Mouse (Mus musculus): ENCODE results near the gene Mettl1. TPM values are rescaled to one million over a fixed set of nuclear protein-coding genes. Genes with fewer than 3 reads are reported as not detected.

Gene Mettl1
- polyA plus RNA-seq, 2 experiments = 12.5 to 19.3 TPM

GRCm38 (mm10) chr10:127062503-127062902 lies 21.3 kb downstream of the Mettl1 start:
- peaks cover 8 to 13% of the 10 kb centered on the region in 2 experiments; a peak in 3 of 4 replicates for H3K4me1 ChIP-seq (replicated peaks; ENCODE audit: control insufficient read depth in 2 of 2, insufficient read depth in 2 of 2, low read length in 1 of 2)
- H3K27me3 ChIP-seq (ENCODE audit: control insufficient read depth, insufficient read depth, low read length) = peaks cover 51% of the 10 kb centered on the region
- H3K27ac ChIP-seq = no peak overlapping the region
- no peak for ATAC-seq (ENCODE audit: insufficient read depth)
- H3K9ac ChIP-seq (replicated peaks) = no peak overlapping the region
- TF ChIP-seq EP300 (IDR thresholded peaks at IDR 0.05; ENCODE audit: low read depth) (no peak), CTCF (IDR thresholded peaks at IDR 0.05; ENCODE audit: low read depth) (no peak)
- no peaks in the 10 kb centered on the region for H3K9me3 ChIP-seq (ENCODE audit: control insufficient read depth, low read length)
- H3K36me3 ChIP-seq (replicated peaks; ENCODE audit: control insufficient read depth, insufficient read depth, low read depth) = peaks cover 27% of the 10 kb centered on the region
- H3K4me2 ChIP-seq (ENCODE audit: low read depth) = peak overlapping the region; percentile 93
- H3K4me3 ChIP-seq (ENCODE audit: insufficient read depth in 1 of 2, low read depth in 2 of 2, low read length in 2 of 2) = peak overlapping the region in 1 of 2 experiments; percentile 79; a peak in 1 of 4 replicates
- 49% methylated on average over 5 of the region's 5 CpGs for WGBS (ENCODE audit: insufficient replicate concordance)
- DNase-seq (ENCODE audit: low read depth in 3 of 3, low spot score in 3 of 3) = no peak

DNA sequence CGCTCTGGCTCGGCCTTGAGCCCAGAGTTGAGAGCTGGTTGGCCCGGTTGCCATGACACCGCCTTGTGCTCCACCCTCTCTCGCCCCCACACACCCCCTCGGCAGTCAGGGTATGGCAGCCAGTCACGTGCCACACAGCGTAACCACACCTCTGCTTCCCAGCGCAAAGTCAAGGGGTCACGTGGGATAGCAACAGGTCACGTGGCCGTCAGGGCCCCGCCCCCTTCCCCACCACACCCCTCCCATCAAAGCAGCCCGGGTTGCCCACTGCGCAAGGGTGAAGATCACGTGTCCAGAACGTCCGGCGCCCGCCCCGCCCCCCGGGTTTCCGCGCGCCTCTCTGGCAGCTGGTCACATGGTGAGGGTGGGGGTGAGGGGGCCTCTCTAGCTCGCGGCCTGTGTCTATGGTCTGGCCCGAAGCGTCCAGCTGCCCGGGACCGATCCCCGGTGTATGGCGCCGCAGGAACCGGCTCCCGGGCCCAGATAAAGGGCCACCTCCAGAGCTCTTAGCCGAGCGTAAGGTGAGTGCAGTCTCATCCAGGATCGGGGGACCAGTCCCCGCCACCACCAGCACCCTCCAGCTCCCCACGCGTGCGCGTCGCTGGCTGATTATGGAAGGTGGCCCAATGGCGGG lies 22.1 kb downstream of the Mettl1 start, which contains the start of gene Cdk4:
Cdk4 (plus strand) TSS at position 296 of the 634 bp plus-strand sequence.
- ATAC-seq (ENCODE audit: insufficient read depth) (peak; percentile 90), DNase-seq (ENCODE audit: low read depth in 3 of 3, low spot score in 3 of 3) (peak; percentile 92 to 94 (median 94))
- Histone ChIP-seq H3K36me3 (replicated peaks; ENCODE audit: control insufficient read depth, insufficient read depth, low read depth) (peaks cover 31% of the 10 kb centered on the region), H3K27ac (peak within 1 kb of the TSS; percentile 52), H3K27me3 (ENCODE audit: control insufficient read depth, insufficient read depth, low read length) (peaks cover 44% of the 10 kb centered on the region), H3K4me1 (replicated peaks; ENCODE audit: control insufficient read depth in 2 of 2, insufficient read depth in 2 of 2, low read length in 1 of 2) (peaks cover 8 to 14% of the 10 kb centered on the region in 2 experiments; a peak in 3 of 4 replicates), H3K9ac (replicated peaks) (peak within 1 kb of the TSS; percentile 77), H3K9me3 (ENCODE audit: control insufficient read depth, low read length) (no peaks in the 10 kb centered on the region), H3K4me2 (ENCODE audit: low read depth) (peak within 1 kb of the TSS; percentile 93), H3K4me3 (ENCODE audit: insufficient read depth in 1 of 2, low read depth in 2 of 2, low read length in 2 of 2) (peak within 1 kb of the TSS; percentile 79 to 89)
- under 1% methylated on average over 46 of the region's 46 CpGs for WGBS (ENCODE audit: insufficient replicate concordance)
- TF ChIP-seq EP300 (IDR thresholded peaks at IDR 0.05; ENCODE audit: low read depth) = no peak

GRCm38 (mm10) chr10:127063913-127064870 lies 23.0 kb downstream of the Mettl1 start:
- WGBS (ENCODE audit: insufficient replicate concordance) = 12% methylated on average over 37 of the region's 37 CpGs
- peaks cover 35% of the 10 kb centered on the region for H3K27me3 ChIP-seq (ENCODE audit: control insufficient read depth, insufficient read depth, low read length)
- DNase-seq (ENCODE audit: low read depth in 3 of 3, low spot score in 3 of 3) = no peak
- TF ChIP-seq CTCF (IDR thresholded peaks at IDR 0.05; ENCODE audit: low read depth) = no peak
- TF ChIP-seq EP300 (IDR thresholded peaks at IDR 0.05; ENCODE audit: low read depth) = no peak
- peak; percentile 1; the same call in 1 of the 2 replicates for ATAC-seq (ENCODE audit: insufficient read depth)
- peak overlapping the region; percentile 79 to 89 for H3K4me3 ChIP-seq (ENCODE audit: insufficient read depth in 1 of 2, low read depth in 2 of 2, low read length in 2 of 2)
- H3K27ac ChIP-seq = peak overlapping the region; percentile 52
- H3K9ac ChIP-seq (replicated peaks) = peak overlapping the region; percentile 77
- H3K4me2 ChIP-seq (ENCODE audit: low read depth) = peak overlapping the region; percentile 93
- peaks cover 8 to 22% of the 10 kb centered on the region in 2 experiments; a peak in 3 of 4 replicates for H3K4me1 ChIP-seq (replicated peaks; ENCODE audit: control insufficient read depth in 2 of 2, insufficient read depth in 2 of 2, low read length in 1 of 2)
- H3K36me3 ChIP-seq (replicated peaks; ENCODE audit: control insufficient read depth, insufficient read depth, low read depth) = peaks cover 31% of the 10 kb centered on the region
- H3K9me3 ChIP-seq (ENCODE audit: control insufficient read depth, low read length) = no peaks in the 10 kb centered on the region

DNA sequence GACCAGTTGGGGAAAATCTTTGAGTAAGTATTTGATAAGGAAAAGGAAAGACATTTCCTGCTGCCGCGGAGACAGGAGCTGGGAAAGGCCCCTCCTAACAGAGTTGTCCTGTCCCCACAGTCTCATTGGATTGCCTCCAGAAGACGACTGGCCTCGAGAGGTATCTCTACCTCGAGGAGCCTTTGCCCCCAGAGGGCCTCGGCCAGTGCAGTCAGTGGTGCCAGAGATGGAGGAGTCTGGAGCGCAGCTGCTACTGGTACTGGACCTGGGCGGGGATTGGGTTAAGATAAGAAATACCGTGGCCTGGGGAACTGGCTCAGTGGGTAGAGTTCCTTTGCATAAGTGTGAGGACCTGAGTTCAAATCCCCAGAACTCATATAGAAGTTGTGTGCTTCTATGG lies 24.8 kb downstream of the Mettl1 start:
- 43% methylated on average over 9 of the region's 9 CpGs for WGBS (ENCODE audit: insufficient replicate concordance)
- Histone ChIP-seq H3K9me3 (ENCODE audit: control insufficient read depth, low read length) (no peaks in the 10 kb centered on the region), H3K9ac (replicated peaks) (no peak overlapping the region), H3K27ac (no peak overlapping the region), H3K4me1 (replicated peaks; ENCODE audit: control insufficient read depth in 2 of 2, insufficient read depth in 2 of 2, low read length in 1 of 2) (peaks cover 8 to 26% of the 10 kb centered on the region in 2 experiments; a peak in 3 of 4 replicates), H3K4me2 (ENCODE audit: low read depth) (no peak overlapping the region), H3K36me3 (replicated peaks; ENCODE audit: control insufficient read depth, insufficient read depth, low read depth) (peaks cover 31% of the 10 kb centered on the region), H3K27me3 (ENCODE audit: control insufficient read depth, insufficient read depth, low read length) (peaks cover 17% of the 10 kb centered on the region), H3K4me3 (ENCODE audit: insufficient read depth in 1 of 2, low read depth in 2 of 2, low read length in 2 of 2) (no peak overlapping the region)
- DNase-seq (ENCODE audit: low read depth in 3 of 3, low spot score in 3 of 3) (no peak), ATAC-seq (ENCODE audit: insufficient read depth) (no peak)
- no peak for TF ChIP-seq EP300 (IDR thresholded peaks at IDR 0.05; ENCODE audit: low read depth)
- TF ChIP-seq CTCF (IDR thresholded peaks at IDR 0.05; ENCODE audit: low read depth) = no peak
